ENCODE assay signal across 8 mouse cellular contexts in the genomic region with DNA sequence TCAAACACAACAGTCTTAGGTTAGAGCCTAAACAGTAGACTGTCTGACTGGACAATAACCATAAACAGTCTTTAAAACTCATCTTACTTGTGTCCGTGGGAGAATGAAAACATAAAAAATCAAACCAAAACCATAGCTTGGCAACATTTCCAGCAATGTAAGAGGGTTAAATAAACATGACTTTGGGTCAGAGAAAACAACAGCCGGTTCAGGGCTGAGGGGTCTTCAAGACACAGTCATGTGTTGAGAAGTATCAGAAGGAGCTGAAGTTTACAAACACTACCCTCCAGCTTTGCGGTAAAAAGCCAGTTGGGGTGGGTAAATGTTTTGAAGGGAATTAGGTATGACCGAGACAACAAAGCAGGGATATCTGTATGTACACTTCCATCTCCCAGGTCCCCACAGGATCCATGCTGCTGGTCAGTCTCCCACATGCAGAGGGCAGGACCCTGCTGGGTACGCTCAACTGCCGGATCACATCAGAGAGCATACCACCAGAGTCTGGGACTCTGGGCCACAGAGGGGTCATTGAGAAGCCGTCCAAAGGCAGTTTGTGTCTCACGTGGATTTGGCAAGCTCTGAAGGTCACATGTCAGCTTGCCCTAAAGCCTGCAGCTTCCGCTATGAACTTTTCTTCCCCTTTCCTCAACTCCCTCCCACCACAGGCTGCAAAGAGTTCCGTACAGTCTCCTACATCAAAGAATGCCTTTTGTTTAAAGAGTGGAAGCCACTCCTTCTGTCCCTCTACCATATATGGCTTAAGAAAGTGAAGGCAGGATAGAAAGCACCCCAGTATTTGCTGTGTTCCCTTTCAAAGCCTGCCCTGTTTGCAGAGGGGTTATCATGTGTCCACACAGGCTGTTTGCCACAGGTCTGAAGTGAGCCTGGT.
DNase-seq lines count a peak whose midpoint lies in the region.

No protein-coding gene starts in this region.

- peak; percentile 8 to 26 for DNase-seq in frontal cortex, postnatal 10 days (ENCODE audit: low spot score in 2 of 2)
- no peak for DNase-seq in frontal cortex, postnatal 36 days (ENCODE audit: low spot score in 2 of 2)
- peak; percentile 49 for DNase-seq in brain, adult 2 months (ENCODE audit: low read depth, low spot score)
- peak; percentile 33 to 41 for DNase-seq in heart, postnatal 10 days
- peak; percentile 45 for DNase-seq in liver
- DNase-seq in naive thymus-derived CD4-positive, alpha-beta T cell, adult 2 months (ENCODE audit: low read depth) = peak; percentile 84
- no peak for DNase-seq in cerebellum, adult 9-11 months
- no peak for DNase-seq in urinary bladder, postnatal 14 days (ENCODE audit: low spot score)

- intact Hi-C loops in heart, postnatal 10 days (cut with DNase I) = no loop called here

Comparison
In these comparisons a context has a peak if more than half of its experiments do, and no peak if none do; other contexts are left out.
1. DNase-seq: peak in frontal cortex, postnatal 10 days (2 of 2), brain, adult 2 months (single experiment), heart, postnatal 10 days (2 of 2), liver (single experiment) and naive thymus-derived CD4-positive, alpha-beta T cell, adult 2 months (single experiment); none in frontal cortex, postnatal 36 days (0 of 2), cerebellum, adult 9-11 months (single experiment) and urinary bladder, postnatal 14 days (single experiment).